Mouse (Mus musculus): ENCODE data around the gene Mtss1l. TPM values are rescaled to one million over a fixed set of nuclear protein-coding genes. Genes with fewer than 3 reads are reported as not detected.

Gene Mtss1l
- total and polyA plus RNA-seq, 3 experiments: 0.64 to 0.66 TPM; not detected in 1

DNA sequence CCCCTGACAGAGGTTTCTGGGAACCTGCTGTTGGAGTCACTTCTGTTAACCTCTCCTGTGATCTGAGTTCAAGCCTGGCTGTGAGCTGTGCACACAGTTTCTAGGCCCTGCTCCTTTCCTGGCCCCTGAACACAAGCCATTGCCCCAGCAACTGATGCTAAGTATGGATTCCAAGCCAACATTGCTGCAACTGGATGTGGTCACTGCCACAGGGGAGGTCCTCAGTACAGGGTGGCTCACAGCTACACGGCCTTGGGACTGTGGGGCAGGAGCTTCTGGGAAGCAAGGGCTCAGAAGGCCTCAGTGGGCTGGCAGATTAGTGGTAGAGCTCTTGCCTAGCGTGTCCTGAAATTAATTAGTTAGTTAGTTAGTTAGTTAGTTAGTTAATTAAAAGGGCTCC, 20.7 kb upstream of the Mtss1l start:
- H3K9me3 ChIP-seq (replicated peaks; ENCODE audit: low read length): no peaks in the 10 kb centered on the region
- TF ChIP-seq ELF1 (IDR thresholded peaks at IDR 0.05; ENCODE audit: low read depth, low read length) (no peak), CHD2 (IDR thresholded peaks at IDR 0.05; ENCODE audit: low read length) (no peak), MAZ (IDR thresholded peaks at IDR 0.05; ENCODE audit: low read depth, low read length) (no peak), CTCF (conservative IDR thresholded peaks at IDR 0.05 in 1 of 2, IDR thresholded peaks at IDR 0.05 in 1 of 2; ENCODE audit: low read depth in 2 of 2, low read length in 2 of 2) (no peak), MXI1 (IDR thresholded peaks at IDR 0.05; ENCODE audit: low read depth, low read length) (no peak), MYC (IDR thresholded peaks at IDR 0.05; ENCODE audit: low read depth, low read length) (no peak), ZKSCAN1 (IDR thresholded peaks at IDR 0.05; ENCODE audit: borderline replicate concordance, low read depth, low read length) (no peak), RAD21 (IDR thresholded peaks at IDR 0.05; ENCODE audit: low read depth, low read length) (no peak), USF2 (conservative IDR thresholded peaks at IDR 0.05; ENCODE audit: low read depth, low read length) (no peak), GABPA (IDR thresholded peaks at IDR 0.05; ENCODE audit: insufficient replicate concordance, low read depth, low read length) (no peak)
- H3K27ac ChIP-seq (ENCODE audit: insufficient read depth, low read depth): no peak overlapping the region
- H3K4me2 ChIP-seq (ENCODE audit: insufficient read depth, low read depth, poor library complexity, severe bottlenecking): no peak overlapping the region
- dilution Hi-C loops (cut with MboI; ENCODE audit: extremely low pct_ligation_motif_present, extremely low pct_unique_long_range_greater_than_20kb, low sequenced_read_pairs): no loop called here
- peaks cover 28 to 89% of the 10 kb centered on the region in 2 experiments for H3K36me3 ChIP-seq (replicated peaks in 1 of 2; ENCODE audit: control insufficient read depth in 1 of 2, insufficient read depth in 1 of 2, low read length in 1 of 2)
- no peaks in the 10 kb centered on the region for H3K79me2 ChIP-seq (replicated peaks; ENCODE audit: control insufficient read depth, extremely low read depth, insufficient read depth, poor library complexity, severe bottlenecking)
- in situ Hi-C loops (cut with MboI; ENCODE audit: low pct_ligation_motif_present, low pct_unique_long_range_greater_than_20kb, low sequenced_read_pairs): no loop called here
- no peak for DNase-seq (ENCODE audit: extremely low read depth)
- H3K4me1 ChIP-seq (ENCODE audit: control insufficient read depth in 1 of 2, insufficient read depth in 2 of 2): peaks cover 3 to 48% of the 10 kb centered on the region in 2 experiments
- no peak overlapping the region for H3K9ac ChIP-seq (ENCODE audit: insufficient read depth, low read depth)
- H3K27me3 ChIP-seq (replicated peaks): no peaks in the 10 kb centered on the region
- no peak overlapping the region for H3K4me3 ChIP-seq (replicated peaks in 1 of 3; ENCODE audit: low read depth in 2 of 3, low read length in 2 of 3, poor library complexity in 1 of 3)

DNA sequence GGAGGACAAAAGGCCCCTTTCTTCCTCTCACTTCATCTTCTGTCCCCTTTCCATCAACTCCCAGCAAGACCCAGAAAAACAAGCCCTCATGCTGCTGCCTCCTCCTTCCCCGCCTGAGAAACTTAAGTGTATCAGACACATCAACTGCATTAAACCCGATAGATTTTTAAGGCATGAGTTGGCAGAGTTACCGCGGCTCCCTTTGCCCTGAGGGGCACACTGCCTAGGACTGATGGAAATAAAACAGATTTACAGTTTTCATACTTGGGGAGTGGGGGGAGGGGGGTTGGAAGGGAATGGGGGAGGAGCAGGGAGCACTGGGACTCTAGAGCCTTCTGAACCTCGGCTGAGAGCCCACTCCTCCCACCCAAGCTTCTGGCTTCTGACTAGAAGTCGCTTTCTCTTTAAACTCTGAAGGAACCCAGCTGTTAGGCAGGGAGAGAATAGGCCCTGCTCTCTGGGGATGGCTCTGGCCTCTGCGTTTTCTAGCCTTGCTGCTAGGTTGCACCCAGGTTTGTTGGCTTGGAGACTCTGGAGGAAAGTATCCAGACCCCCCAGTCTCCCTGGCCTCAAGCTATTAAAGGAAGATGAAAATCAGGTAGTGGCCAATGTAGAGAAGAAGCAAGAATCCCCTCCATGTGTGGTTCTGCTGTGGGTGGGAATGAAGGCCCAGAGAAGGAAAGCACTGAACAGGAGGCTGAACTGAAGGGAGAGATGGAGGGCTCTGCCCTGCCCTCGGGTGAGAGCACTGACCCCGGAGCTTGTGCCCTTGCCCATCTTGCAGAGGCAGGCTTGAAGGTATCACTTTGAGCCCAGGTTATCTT, 18.4 kb upstream of the Mtss1l start:
- Histone ChIP-seq H3K9me3 (replicated peaks; ENCODE audit: low read length) (no peaks in the 10 kb centered on the region), H3K9ac (ENCODE audit: insufficient read depth, low read depth) (no peak overlapping the region), H3K4me3 (replicated peaks in 1 of 3; ENCODE audit: low read depth in 2 of 3, low read length in 2 of 3, poor library complexity in 1 of 3) (no peak overlapping the region), H3K27ac (ENCODE audit: insufficient read depth, low read depth) (no peak overlapping the region), H3K79me2 (replicated peaks; ENCODE audit: control insufficient read depth, extremely low read depth, insufficient read depth, poor library complexity, severe bottlenecking) (no peaks in the 10 kb centered on the region), H3K36me3 (replicated peaks in 1 of 2; ENCODE audit: control insufficient read depth in 1 of 2, insufficient read depth in 1 of 2, low read length in 1 of 2) (peaks cover 15 to 88% of the 10 kb centered on the region in 2 experiments), H3K4me1 (ENCODE audit: control insufficient read depth in 1 of 2, insufficient read depth in 2 of 2) (peaks cover 3 to 48% of the 10 kb centered on the region in 2 experiments), H3K4me2 (ENCODE audit: insufficient read depth, low read depth, poor library complexity, severe bottlenecking) (no peak overlapping the region), H3K27me3 (replicated peaks) (no peaks in the 10 kb centered on the region)
- no peak for DNase-seq (ENCODE audit: extremely low read depth)
- dilution Hi-C loops (cut with MboI; ENCODE audit: extremely low pct_ligation_motif_present, extremely low pct_unique_long_range_greater_than_20kb, low sequenced_read_pairs) (no loop called here), in situ Hi-C loops (cut with MboI; ENCODE audit: low pct_ligation_motif_present, low pct_unique_long_range_greater_than_20kb, low sequenced_read_pairs) (no loop called here)
- TF ChIP-seq TCF12 (IDR thresholded peaks at IDR 0.05; ENCODE audit: low read depth, low read length): no peak
- no peak for TF ChIP-seq KAT2A (IDR thresholded peaks at IDR 0.05; ENCODE audit: insufficient replicate concordance, low read length)
- TF ChIP-seq RCOR1 (conservative IDR thresholded peaks at IDR 0.05; ENCODE audit: low read depth, low read length): no peak
- no peak for TF ChIP-seq JUND (conservative IDR thresholded peaks at IDR 0.05; ENCODE audit: low read depth, low read length)
- no peak for TF ChIP-seq RAD21 (IDR thresholded peaks at IDR 0.05; ENCODE audit: low read depth, low read length)

Data from CH12.LX (cell line).